Mouse (Mus musculus) limb, embryonic 10.5 days (tissue): ENCODE data around the gene Tenm4. TPM values are rescaled to one million over a fixed set of nuclear protein-coding genes. Genes with fewer than 3 reads are reported as not detected.

Experiments
- DNase-seq: peaks from one replicate; pipeline ENCODE4 v3.0.0-alpha.2; 2017; ENCODE audit warnings: low spot score
- H3K27ac ChIP-seq: fragments of 300-500 bp; sonication (generic); 2 replicates; pipeline ENCODE4 v1.5.1; 2016; ENCODE audit warnings: mild to moderate bottlenecking
- H3K27me3 ChIP-seq: fragments of 300-500 bp; sonication (generic); 2 replicates; pipeline ENCODE4 v1.6.1; 2016; ENCODE audit warnings: low read depth, mild to moderate bottlenecking; ENCODE audit not compliant: poor library complexity, severe bottlenecking
- H3K36me3 ChIP-seq: fragments of 300-500 bp; sonication (generic); 2 replicates; pipeline ENCODE4 v1.6.1; 2016; ENCODE audit warnings: mild to moderate bottlenecking, moderate library complexity
- H3K4me1 ChIP-seq: fragments of 300-500 bp; sonication (generic); 2 replicates; pipeline ENCODE4 v1.6.1; 2016
- H3K4me3 ChIP-seq: fragments of 300-500 bp; sonication (generic); 2 replicates; pipeline ENCODE4 v1.5.1; 2016; ENCODE audit warnings: mild to moderate bottlenecking, moderate library complexity
- H3K9me3 ChIP-seq: fragments of 300-500 bp; sonication (generic); replicated peaks from 2 replicates; pipeline ENCODE4 v1.6.1; 2016; ENCODE audit warnings: mild to moderate bottlenecking
- WGBS: fragments of 180-500 bp; shearing (Covaris S2); methylation state at CpG from one replicate; pipeline ENCODE4 v1.1.7; 2016; 5-methylcytosine and 5-hydroxymethylcytosine counted together
- polyA plus RNA-seq: library from polyadenylated mRNA; unstranded; fragments of >200 nt; fragmentation: Nextera tagmentation; extraction: Ambion mirVana; gene quantifications from 2 replicates; pipeline ENCODE4 v1.2.1, GENCODE M21; 2016

The Tenm4 gene
- polyA plus RNA-seq, 1 experiment from 2014 or later: 32.1 TPM

DNA sequence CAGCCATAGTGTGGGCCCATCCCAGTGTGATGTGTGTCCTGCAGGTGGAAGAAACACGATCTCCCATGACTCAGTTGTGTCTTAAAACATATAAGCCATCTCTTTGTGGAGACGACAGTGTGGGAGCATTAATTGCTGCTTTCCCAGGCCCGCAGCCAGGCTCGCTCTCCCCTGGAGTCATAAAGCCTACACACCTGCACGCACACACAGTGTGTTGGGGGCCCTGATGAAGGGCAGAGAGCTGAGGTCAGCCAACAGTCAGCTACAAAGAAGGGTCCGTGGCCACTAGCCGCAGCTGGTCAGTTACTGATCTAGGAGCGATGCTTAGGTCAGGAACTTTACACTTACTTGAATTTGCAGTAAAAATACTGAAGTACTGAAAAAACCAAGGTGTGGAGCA lies 586.0 kb downstream of the Tenm4 start:
- Histone ChIP-seq H3K9me3 (no peaks in the 10 kb centered on the region), H3K36me3 (peaks cover 23% of the 10 kb centered on the region), H3K4me1 (peaks cover 59% of the 10 kb centered on the region), H3K4me3 (no peak overlapping the region), H3K27ac (peak overlapping the region; percentile 58), H3K27me3 (no peaks in the 10 kb centered on the region)
- no peak for DNase-seq
- WGBS: 57% methylated on average over 8 of the region's 8 CpGs

DNA sequence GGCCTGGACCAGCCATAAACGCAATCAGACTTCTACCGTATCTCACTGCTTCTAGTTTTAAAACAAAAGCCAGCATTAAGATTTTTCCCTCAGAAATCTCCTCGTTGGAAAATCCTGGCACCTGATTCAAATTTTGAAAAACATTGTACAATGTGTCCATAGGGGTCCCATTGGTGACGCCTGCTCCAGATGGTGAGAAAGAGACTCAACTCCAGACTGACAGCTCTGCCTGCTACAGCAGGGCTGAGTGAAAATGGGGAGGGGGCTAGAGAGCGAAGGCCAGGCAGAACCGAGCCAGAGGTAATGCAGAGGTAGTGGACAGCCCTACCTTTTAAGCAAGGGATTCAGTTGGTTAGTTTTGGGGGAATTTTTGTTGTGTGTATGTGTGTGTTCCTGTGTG lies 589.2 kb downstream of the Tenm4 start:
- Histone ChIP-seq H3K27ac (no peak overlapping the region), H3K9me3 (no peaks in the 10 kb centered on the region), H3K27me3 (no peaks in the 10 kb centered on the region), H3K4me3 (no peak overlapping the region), H3K36me3 (peaks cover 30% of the 10 kb centered on the region), H3K4me1 (peaks cover 53% of the 10 kb centered on the region)
- 86% methylated on average over 6 of the region's 6 CpGs for WGBS
- no peak for DNase-seq

DNA sequence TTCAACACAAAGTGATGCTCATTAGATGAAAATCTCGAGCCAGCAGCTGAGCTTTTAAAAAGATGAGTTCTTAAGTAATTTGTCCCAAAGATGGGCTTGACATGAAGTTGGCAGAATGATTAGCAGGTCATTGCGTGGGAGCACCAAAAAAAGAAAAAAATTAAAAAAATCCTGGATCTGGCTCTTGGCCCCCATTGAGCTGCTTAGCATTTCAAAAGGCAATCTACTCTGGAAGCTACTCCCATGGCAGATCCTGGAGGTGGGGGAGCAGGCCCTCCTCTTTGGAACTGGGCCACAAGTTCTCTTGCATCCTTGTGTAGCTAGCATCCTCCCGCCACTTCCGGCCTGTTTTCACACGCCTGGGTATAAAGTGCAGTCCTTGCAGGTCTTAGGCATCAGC lies 590.1 kb downstream of the Tenm4 start:
- H3K27me3 ChIP-seq: no peaks in the 10 kb centered on the region
- no peak overlapping the region for H3K4me3 ChIP-seq
- H3K27ac ChIP-seq: no peak overlapping the region
- peaks cover 36% of the 10 kb centered on the region for H3K36me3 ChIP-seq
- 87% methylated on average over 5 of the region's 5 CpGs for WGBS
- no peak for DNase-seq
- no peaks in the 10 kb centered on the region for H3K9me3 ChIP-seq
- peaks cover 51% of the 10 kb centered on the region for H3K4me1 ChIP-seq

DNA sequence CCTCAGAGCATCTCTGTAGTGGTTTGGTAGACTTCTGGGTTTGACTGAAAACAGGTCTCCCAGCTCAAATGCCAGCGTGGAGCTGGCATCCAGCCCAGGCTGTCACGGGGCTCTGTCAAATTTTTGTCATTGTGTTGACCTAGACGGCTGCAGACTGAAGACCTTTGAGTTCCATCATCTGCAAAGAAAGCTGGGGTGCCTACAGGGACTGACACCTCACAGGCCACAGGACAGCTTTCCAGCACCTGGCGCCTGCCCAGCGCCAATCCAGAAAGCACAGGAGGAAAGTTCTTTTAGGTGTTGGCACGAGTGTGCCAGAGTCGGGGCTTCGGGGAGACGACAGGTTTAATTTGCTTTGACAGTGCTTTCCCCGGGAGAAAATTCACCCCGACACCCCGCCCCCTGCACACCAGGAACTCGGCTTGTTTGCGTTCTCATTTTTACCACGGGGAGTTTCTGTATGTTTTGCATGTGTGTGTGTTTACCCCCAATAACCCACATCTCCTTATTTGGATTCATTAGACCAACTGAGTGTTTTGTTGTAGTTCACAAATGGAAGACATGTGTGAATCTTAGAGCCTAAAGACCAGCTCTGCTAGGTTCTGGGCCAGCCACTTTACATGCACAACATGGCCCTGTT lies 594.4 kb downstream of the Tenm4 start:
- Histone ChIP-seq H3K27ac (peak overlapping the region; percentile 19; the same call in 1 of the 2 replicates), H3K4me3 (no peak overlapping the region), H3K27me3 (no peaks in the 10 kb centered on the region), H3K9me3 (no peaks in the 10 kb centered on the region), H3K36me3 (peaks cover 60% of the 10 kb centered on the region), H3K4me1 (peaks cover 25% of the 10 kb centered on the region)
- 80% methylated on average over 15 of the region's 15 CpGs for WGBS
- no peak for DNase-seq

DNA sequence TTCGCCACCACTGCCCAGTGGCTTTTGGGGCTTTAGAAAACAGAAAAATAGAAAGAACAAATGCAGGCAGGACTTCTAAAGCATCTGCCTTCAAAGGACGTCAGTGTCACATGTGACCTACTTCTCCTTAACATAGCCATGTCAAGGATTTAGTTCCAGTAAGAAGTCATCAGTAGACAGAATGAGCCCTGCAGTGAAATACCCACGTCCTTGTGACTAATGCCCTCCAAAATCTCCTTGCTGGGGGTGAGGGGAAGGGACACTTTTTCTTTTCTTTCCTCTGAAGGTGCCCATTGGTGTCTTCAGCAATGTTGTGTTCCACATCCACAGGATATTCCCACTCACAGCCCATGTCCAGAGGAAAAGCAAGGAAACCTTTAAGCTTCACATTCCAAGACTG lies 596.0 kb downstream of the Tenm4 start:
- no peaks in the 10 kb centered on the region for H3K9me3 ChIP-seq
- 83% methylated on average over 3 of the region's 3 CpGs for WGBS
- H3K27ac ChIP-seq: no peak overlapping the region
- no peak overlapping the region for H3K4me3 ChIP-seq
- H3K4me1 ChIP-seq: peaks cover 25% of the 10 kb centered on the region
- no peaks in the 10 kb centered on the region for H3K27me3 ChIP-seq
- peaks cover 62% of the 10 kb centered on the region for H3K36me3 ChIP-seq
- DNase-seq: no peak

DNA sequence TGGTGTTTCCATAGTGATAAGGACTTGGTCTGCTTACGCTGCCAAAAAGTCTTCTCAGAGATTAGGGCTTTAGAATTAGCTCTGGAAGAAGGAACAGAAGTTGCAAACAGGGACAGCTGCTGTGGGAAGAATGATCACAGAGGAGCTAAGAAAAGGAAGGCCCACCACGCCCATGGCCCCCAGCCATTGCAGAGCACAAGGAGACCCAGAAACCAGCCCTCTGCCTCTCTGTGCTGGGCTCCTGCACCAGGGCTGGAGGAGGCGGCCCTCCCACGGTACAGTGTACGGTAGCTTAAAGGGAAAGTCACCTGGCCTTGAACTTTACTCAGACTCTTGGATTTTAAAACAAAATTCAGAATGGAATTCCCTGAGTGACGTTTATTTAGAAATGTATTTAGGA lies 597.7 kb downstream of the Tenm4 start:
- Histone ChIP-seq H3K36me3 (peaks cover 71% of the 10 kb centered on the region), H3K4me1 (peaks cover 29% of the 10 kb centered on the region), H3K4me3 (no peak overlapping the region), H3K27me3 (no peaks in the 10 kb centered on the region), H3K27ac (no peak overlapping the region), H3K9me3 (no peaks in the 10 kb centered on the region)
- 96% methylated on average over 6 of the region's 6 CpGs for WGBS
- no peak for DNase-seq

DNA sequence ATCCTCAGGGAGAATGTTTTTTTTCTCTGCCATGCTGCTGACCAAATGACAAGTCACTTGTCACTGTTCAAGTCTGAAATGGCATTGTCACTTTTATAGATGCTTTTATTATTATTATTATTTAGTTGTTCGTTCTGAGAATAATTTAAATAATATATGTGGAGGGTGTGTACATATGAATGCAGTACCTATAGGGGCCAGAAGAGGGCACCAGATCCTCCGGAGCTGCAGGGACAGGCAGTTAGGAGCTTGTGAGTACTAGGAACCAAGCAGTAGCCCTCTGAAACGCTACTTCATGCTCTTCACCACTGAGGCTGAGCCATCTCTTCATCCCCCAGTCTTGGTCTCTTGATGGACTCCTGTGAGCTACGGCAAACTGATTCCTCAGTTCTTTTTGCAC lies 598.7 kb downstream of the Tenm4 start:
- H3K36me3 ChIP-seq: peaks cover 71% of the 10 kb centered on the region
- H3K9me3 ChIP-seq: no peaks in the 10 kb centered on the region
- H3K27ac ChIP-seq: no peak overlapping the region
- H3K27me3 ChIP-seq: no peaks in the 10 kb centered on the region
- DNase-seq: no peak
- WGBS: 69% methylated on average over 4 of the region's 4 CpGs
- peaks cover 38% of the 10 kb centered on the region for H3K4me1 ChIP-seq
- no peak overlapping the region for H3K4me3 ChIP-seq

DNA sequence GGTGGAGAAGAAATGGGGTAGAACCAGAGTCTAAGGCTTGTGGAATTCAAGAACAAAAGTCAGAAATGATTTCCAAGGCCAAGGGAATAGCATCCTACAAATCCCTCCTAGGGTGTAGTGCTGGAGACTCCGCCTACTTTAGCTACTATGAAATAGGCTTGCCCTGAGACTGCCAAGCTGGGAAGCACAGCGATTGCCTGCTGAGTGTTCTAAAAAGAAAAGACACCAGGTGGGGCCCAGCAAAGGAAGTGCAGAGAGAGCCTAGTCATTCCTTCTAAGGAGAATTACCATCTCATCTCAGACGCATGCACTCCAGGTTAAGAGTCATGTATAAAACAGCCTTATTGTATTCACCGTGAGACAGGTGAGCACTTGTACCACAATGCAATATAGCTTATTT lies 601.9 kb downstream of the Tenm4 start:
- no peak overlapping the region for H3K27ac ChIP-seq
- 67% methylated on average over 4 of the region's 4 CpGs for WGBS

DNA sequence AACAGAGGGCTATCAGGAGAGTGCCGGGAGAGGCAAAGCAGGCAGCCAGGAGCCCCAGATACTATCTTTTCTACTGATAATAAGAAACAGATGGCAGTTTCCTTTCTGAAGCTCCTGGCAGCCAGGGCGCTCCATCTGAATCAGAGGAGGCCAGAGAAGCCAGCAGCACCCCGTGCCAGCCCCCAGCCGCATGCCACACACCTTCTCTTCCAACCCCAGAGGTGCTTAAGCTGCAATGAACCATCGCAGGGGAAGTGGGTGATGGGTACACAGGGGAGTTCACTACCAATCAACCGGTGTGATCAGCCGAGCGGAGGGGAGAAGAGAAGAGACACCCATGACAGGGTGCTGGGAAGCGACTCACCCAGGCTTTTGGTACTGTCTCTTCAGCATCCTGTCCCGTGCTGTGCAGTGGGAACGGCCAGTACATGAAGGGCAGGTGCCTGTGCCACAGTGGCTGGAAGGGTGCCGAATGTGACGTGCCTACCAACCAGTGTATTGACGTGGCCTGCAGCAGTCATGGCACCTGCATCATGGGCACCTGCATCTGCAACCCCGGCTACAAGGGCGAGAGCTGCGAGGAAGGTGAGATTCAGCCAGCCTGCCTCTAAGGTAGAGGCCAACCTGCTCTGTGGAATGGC lies 602.7 kb downstream of the Tenm4 start:
- H3K36me3 ChIP-seq: peaks cover 71% of the 10 kb centered on the region
- 72% methylated on average over 17 of the region's 17 CpGs for WGBS
- DNase-seq: peak; percentile 48

More for the DNA sequence above, 601.9 kb downstream of the Tenm4 start:
- no peak for DNase-seq
- peaks cover 72% of the 10 kb centered on the region for H3K36me3 ChIP-seq
- no peaks in the 10 kb centered on the region for H3K27me3 ChIP-seq
- H3K4me3 ChIP-seq: no peak overlapping the region
- H3K9me3 ChIP-seq: no peaks in the 10 kb centered on the region
- H3K4me1 ChIP-seq: peaks cover 44% of the 10 kb centered on the region

DNA sequence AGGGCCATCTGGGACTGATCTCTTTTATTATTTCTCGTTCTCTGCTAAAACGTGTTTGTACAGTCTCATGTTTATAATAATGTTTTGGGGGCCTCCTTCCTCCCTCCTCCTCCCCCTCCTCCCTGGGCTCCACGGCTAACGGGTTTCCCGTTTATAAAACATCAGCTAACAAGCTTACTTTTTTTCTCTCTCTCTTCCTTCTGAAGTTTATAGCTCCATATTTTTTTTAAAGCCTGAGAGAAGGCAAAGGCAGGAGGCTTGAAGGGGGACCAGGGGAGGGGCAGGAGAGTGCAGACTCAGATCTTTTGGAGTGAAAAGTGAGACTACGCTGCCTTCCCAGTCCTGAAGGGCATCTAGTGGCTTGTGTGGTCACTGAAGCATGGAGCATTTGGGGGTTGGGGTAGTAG lies 604.0 kb downstream of the Tenm4 start:
- Histone ChIP-seq H3K27ac (peak overlapping the region; percentile 82), H3K4me1 (peaks cover 61% of the 10 kb centered on the region), H3K4me3 (no peak overlapping the region), H3K9me3 (no peaks in the 10 kb centered on the region), H3K36me3 (peaks cover 58% of the 10 kb centered on the region), H3K27me3 (no peaks in the 10 kb centered on the region)
- 17% methylated on average over 6 of the region's 6 CpGs for WGBS
- peak; percentile 37 for DNase-seq

More for the DNA sequence above, 602.7 kb downstream of the Tenm4 start:
- Histone ChIP-seq H3K4me1 (peaks cover 52% of the 10 kb centered on the region), H3K4me3 (no peak overlapping the region), H3K27me3 (no peaks in the 10 kb centered on the region), H3K27ac (peak overlapping the region; percentile 82), H3K9me3 (no peaks in the 10 kb centered on the region)

DNA sequence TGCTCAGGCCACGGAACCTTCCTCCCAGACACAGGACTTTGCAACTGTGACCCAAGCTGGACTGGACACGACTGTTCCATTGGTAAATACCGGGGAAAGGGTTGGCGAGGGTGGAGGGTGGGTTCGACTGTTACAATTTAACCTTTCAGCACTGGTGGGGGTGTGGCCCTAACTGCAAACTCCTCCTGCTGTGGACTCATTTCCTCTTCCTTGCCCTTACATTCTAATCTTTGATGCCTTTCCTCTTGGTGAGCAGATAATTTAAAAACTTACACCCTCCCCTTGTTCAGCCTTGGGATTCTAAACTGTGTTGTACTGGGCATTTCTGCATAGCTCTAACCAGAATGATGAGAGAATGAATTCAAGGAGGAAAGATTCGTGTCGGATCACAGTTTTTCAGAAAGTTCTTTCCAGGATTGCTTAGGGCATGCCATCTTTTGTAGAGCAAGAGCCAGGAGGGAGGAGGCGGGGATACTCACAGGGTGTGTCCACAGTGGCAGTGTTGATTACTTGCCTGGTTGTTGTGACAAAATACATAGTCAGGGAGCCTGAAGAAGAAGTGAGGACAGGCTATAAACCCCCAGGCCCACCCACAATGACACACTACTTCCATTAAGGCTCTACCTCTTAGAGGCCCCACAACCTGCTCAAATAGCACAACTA lies 607.0 kb downstream of the Tenm4 start:
- peaks cover 65% of the 10 kb centered on the region for H3K4me1 ChIP-seq
- no peaks in the 10 kb centered on the region for H3K27me3 ChIP-seq
- H3K9me3 ChIP-seq: no peaks in the 10 kb centered on the region
- WGBS: 87% methylated on average over 8 of the region's 8 CpGs
- H3K27ac ChIP-seq: no peak overlapping the region
- H3K4me3 ChIP-seq: no peak overlapping the region
- no peak for DNase-seq
- peaks cover 53% of the 10 kb centered on the region for H3K36me3 ChIP-seq

DNA sequence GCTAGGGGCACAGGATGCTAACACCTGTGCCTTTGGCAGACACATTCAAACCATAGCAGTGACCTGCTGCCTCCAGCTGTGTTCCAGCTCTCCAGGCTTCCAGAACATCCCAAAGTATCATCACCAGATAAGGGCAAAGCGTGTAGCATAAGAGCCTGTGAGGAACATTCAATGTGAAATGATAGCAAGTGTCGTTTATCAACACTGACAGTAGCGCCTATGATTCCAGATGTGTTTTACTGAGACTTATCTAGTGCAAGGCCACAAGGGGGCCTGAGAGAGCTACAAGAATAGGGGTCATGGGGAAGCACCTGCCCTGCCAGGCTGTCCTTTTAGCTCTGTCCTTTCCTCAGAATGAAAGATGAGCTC lies 607.5 kb downstream of the Tenm4 start:
- H3K4me1 ChIP-seq: peaks cover 65% of the 10 kb centered on the region
- no peaks in the 10 kb centered on the region for H3K27me3 ChIP-seq
- H3K9me3 ChIP-seq: no peaks in the 10 kb centered on the region
- H3K27ac ChIP-seq: no peak overlapping the region
- peaks cover 52% of the 10 kb centered on the region for H3K36me3 ChIP-seq
- DNase-seq: no peak
- 83% methylated on average over 3 of the region's 3 CpGs for WGBS
- no peak overlapping the region for H3K4me3 ChIP-seq

DNA sequence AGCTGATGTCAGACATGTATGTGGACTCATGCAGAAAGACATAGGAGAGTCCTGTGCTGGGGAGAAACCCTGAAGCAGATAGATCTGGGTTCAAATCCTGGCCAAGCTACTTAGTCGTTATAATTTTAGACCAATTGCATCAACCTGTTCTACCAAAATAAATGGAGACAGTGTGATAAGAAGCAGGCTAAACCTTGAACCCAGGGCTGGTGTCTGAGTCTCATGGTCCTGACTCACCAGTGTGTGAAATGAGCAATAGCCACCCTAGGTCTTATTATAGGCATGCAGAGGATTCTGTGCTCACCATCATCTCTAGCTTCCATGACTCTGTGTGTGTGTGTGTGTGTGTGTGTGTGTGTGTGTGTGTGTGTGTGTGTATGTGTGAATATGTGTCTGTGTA lies 609.5 kb downstream of the Tenm4 start:
- Histone ChIP-seq H3K4me1 (peaks cover 61% of the 10 kb centered on the region), H3K27ac (no peak overlapping the region), H3K9me3 (no peaks in the 10 kb centered on the region), H3K27me3 (0 out of 2 replicates have a peak, but pooled peaks cover 6% of the 10 kb centered on the region), H3K36me3 (peaks cover 53% of the 10 kb centered on the region), H3K4me3 (no peak overlapping the region)
- DNase-seq: no peak
- WGBS: 84% methylated on average over 1 of the region's 1 CpGs
